Mouse (Mus musculus): ENCODE data around the gene Fndc3b.

DNA sequence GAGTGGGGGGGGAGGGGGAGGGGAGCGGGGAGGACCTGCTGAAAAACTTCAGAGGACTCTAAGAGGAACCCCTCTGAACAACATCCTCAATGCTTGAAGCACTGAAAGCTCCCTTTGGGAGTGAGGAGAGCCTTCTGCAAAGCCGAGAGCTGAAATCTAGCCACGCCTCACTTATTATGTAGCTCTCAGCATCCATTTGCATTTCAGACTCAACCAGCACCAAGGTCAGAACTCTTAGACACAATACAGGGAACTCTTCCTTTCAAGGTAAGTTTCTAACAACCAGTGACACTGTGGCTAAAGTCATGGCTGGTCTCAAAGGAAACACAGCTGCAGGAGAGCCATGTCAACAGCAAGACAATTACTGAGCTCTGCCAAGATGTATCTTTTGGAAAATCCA is 169.9 kb downstream of the Fndc3b start:
- TF ChIP-seq POLR2A (IDR thresholded peaks at IDR 0.05; ENCODE audit: low read depth, low read length) (no peak), CTCF (conservative IDR thresholded peaks at IDR 0.05; ENCODE audit: insufficient read depth, insufficient read length, low read depth, low read length) (no peak)

Data from kidney, adult 2 months (tissue).